Mouse (Mus musculus) ES-Bruce4 (cell line): ENCODE data around the gene Gm7271. TPM values are rescaled to one million over a fixed set of nuclear protein-coding genes. Genes with fewer than 3 reads are reported as not detected.
A peak's percentile ranks its signal among the peaks of the same experiment; 100 is the strongest.

Experiments used
- H3K27ac ChIP-seq: 2 replicates; pipeline ENCODE4 v1.5.1; 2012; ENCODE audit warnings: low read length, inconsistent platforms; ENCODE audit not compliant: insufficient read depth
- H3K27me3 ChIP-seq: 2 replicates; pipeline ENCODE4 v1.6.1; 2012; ENCODE audit warnings: mild to moderate bottlenecking, low read length, inconsistent platforms; ENCODE audit not compliant: control insufficient read depth, poor library complexity, insufficient read depth, severe bottlenecking
- H3K36me3 ChIP-seq: 2 replicates; pipeline ENCODE4 v1.6.1; 2012; ENCODE audit warnings: inconsistent platforms, mild to moderate bottlenecking, low read length, moderate library complexity; ENCODE audit not compliant: control insufficient read depth, poor library complexity, insufficient read depth, severe bottlenecking
- H3K4me1 ChIP-seq: one replicate; pipeline ENCODE4 v1.8.1; 2011; ENCODE audit warnings: low read length; ENCODE audit not compliant: control insufficient read depth, insufficient read depth
- H3K4me3 ChIP-seq: 2 replicates; pipeline ENCODE4 v1.5.1; 2011; ENCODE audit warnings: low read depth, mild to moderate bottlenecking, low read length
- H3K9ac ChIP-seq: 2 replicates; pipeline ENCODE4 v1.6.1; 2012; ENCODE audit warnings: low read depth, mild to moderate bottlenecking, inconsistent platforms; ENCODE audit not compliant: poor library complexity, severe bottlenecking
- H3K9me3 ChIP-seq: replicated peaks from 2 replicates; pipeline ENCODE4 v1.6.1; 2012; ENCODE audit warnings: mild to moderate bottlenecking, low read length, inconsistent platforms; ENCODE audit not compliant: control insufficient read depth, poor library complexity, insufficient read depth, severe bottlenecking
- CTCF ChIP-seq: IDR thresholded peaks from one replicate; pipeline ENCODE4 v1.8.1; 2011; ENCODE audit warnings: low read depth, low read length
- EP300 ChIP-seq: IDR thresholded peaks from 2 replicates; pipeline ENCODE4 v1.6.1; 2011; ENCODE audit warnings: low read depth, low read length; ENCODE audit not compliant: insufficient read depth
- POLR2A ChIP-seq: IDR thresholded peaks from one replicate; pipeline ENCODE4 v1.8.1; 2011; ENCODE audit warnings: low read length; ENCODE audit not compliant: insufficient read depth
- polyA plus RNA-seq: library from polyadenylated mRNA; stranded (reverse); fragments of >200 nt; gene quantifications from 2 replicates; pipeline ENCODE4 v1.2.4, GENCODE M21; 2011; ENCODE audit warnings: low read depth; ENCODE audit not compliant: missing spikeins, insufficient read depth, insufficient read length

Gene Gm7271
- polyA plus RNA-seq, 1 experiment, result not detected

DNA sequence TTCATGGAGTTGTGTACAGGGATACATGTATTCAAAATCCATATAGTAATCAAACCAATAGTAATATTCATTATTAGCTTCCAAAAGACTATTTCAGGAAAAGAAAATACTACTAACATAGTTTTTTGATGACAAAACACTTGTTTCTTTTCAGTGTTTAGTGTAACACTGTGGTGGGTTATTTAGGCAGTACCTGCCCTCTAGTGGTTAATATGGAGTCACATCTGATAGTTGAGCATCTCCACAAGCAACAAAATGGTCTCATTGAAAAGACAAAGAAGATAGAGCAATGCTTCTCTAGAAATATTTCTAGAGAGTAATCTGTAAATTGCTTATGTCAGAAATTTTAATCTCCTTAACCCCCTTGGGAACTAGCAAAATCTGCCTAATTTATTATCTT lies 57.0 kb downstream of the Gm7271 start:
- no peaks in the 10 kb centered on the region for H3K27me3 ChIP-seq
- H3K27ac ChIP-seq, result no peak overlapping the region
- peaks cover 7% of the 10 kb centered on the region; the same call in 1 of the 2 replicates for H3K36me3 ChIP-seq
- H3K4me3 ChIP-seq, result no peak overlapping the region
- H3K4me1 ChIP-seq, result no peaks in the 10 kb centered on the region
- H3K9me3 ChIP-seq, result no peaks in the 10 kb centered on the region
- no peak overlapping the region for H3K9ac ChIP-seq
- TF ChIP-seq POLR2A (no peak), CTCF (no peak), EP300 (no peak)

DNA sequence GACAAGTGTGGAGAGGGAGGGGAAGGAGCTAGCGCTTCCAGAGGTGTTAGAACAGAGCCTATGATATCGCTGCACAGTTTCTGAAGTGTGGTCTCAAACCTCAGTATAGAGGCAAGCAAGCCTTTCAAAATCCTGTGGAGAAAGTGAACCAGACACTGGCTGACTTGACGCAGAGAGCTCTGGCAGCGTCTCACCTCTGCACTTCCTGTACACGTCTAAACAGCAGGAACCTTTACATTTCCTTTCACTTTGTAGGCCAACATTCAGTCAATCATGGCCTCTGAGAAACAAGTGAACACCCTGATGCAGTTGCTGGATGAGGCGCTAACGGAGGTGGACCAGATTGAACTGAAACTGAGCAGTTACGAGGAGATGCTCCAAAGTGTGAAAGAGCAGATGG lies 59.4 kb downstream of the Gm7271 start:
- Histone ChIP-seq H3K36me3 (peaks cover 3% of the 10 kb centered on the region; the same call in 1 of the 2 replicates), H3K4me3 (no peak overlapping the region), H3K27me3 (no peaks in the 10 kb centered on the region), H3K9ac (no peak overlapping the region), H3K9me3 (no peaks in the 10 kb centered on the region), H3K4me1 (no peaks in the 10 kb centered on the region), H3K27ac (no peak overlapping the region)
- TF ChIP-seq POLR2A (no peak), CTCF (no peak)

DNA sequence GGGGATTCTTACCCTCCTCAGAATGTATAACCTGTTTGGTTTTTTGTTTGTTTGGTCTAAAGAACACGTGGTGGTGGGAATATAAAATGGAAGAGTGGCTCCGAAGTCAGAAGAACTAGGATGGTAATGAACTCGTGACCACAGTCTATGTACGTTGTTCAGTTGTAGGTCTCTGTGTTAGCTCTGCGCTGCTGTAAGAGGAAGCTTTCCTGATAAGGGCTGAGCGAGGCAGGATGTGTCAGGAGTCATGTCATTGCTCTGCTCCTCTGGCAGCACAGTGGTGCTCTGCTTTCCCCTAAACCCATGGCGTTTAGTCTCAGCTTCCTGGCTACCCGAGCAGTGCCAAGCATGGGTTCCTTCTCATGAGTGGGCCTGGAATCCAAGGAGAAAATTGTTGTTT lies 66.6 kb downstream of the Gm7271 start:
- no peak overlapping the region for H3K4me3 ChIP-seq
- TF ChIP-seq EP300, result no peak
- TF ChIP-seq POLR2A, result no peak
- no peak for TF ChIP-seq CTCF
- no peaks in the 10 kb centered on the region for H3K9me3 ChIP-seq
- H3K27ac ChIP-seq, result no peak overlapping the region
- peaks cover 2% of the 10 kb centered on the region; the same call in 1 of the 2 replicates for H3K36me3 ChIP-seq
- no peak overlapping the region for H3K9ac ChIP-seq
- H3K4me1 ChIP-seq, result no peaks in the 10 kb centered on the region
- no peaks in the 10 kb centered on the region for H3K27me3 ChIP-seq

DNA sequence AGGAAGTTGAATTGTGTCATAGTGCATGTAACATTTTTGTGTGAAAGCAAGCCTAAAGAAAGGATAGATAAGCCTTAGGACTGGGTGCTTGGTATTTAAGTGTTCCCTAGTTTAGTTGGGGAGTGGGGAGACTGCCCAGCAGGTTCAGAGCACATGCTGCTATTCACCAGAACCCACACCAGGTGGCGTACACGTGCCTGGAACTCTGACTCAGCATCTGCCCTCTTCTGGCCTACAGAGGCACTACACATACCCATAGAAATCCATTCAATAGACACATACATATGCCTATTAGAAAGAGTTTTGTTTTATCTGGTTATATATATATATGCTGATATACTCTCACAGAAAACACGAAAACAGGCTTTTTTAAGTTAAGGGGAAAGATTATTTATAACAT lies 81.5 kb downstream of the Gm7271 start:
- Histone ChIP-seq H3K4me3 (no peak overlapping the region), H3K27me3 (no peaks in the 10 kb centered on the region), H3K4me1 (no peaks in the 10 kb centered on the region), H3K9me3 (no peaks in the 10 kb centered on the region), H3K9ac (no peak overlapping the region), H3K36me3 (peaks cover 14% of the 10 kb centered on the region), H3K27ac (no peak overlapping the region)
- TF ChIP-seq EP300 (no peak), CTCF (peak; percentile 100), POLR2A (no peak)

Other genes with a start within 250 kb of the Gm7271 start
- 14.8 and 17.0 TPM in 2 replicates for gene Clock, start 179.2 kb upstream of the Gm7271 start, polyA plus RNA-seq
- 1.2 and 1.3 TPM in 2 replicates for gene Pdcl2, start 152.9 kb upstream of the Gm7271 start, polyA plus RNA-seq
- not detected in 2 replicates for gene Nmu, start 120.3 kb upstream of the Gm7271 start, polyA plus RNA-seq
- gene Exoc1, start 45.3 kb downstream of the Gm7271 start, polyA plus RNA-seq, result 41.6 and 48.5 TPM in 2 replicates
- 8.4 and 10.8 TPM in 2 replicates for gene Cep135, start 104.7 kb downstream of the Gm7271 start, polyA plus RNA-seq
- gene C530008M17Rik, start 172.5 kb downstream of the Gm7271 start, polyA plus RNA-seq, result 3.3 and 5.1 TPM in 2 replicates